Mouse (Mus musculus) stomach, embryonic 14.5 days (tissue): ENCODE results near the gene Psmb4. TPM values are rescaled to one million over a fixed set of nuclear protein-coding genes. Genes with fewer than 3 reads are reported as not detected.
"Not testable (repeated sequence)": the region's sequence is repeated elsewhere in the genome, so short reads cannot be mapped to it uniquely, and the experiment has no call there.

Source experiments
- ATAC-seq: fragments of 200-750 bp; cut with Nextera tagmentation; 2 replicates; pipeline ENCODE4 v1.8.0; 2017; ENCODE audit warnings: low read depth, moderate TSS enrichment; ENCODE audit not compliant: insufficient number of reproducible peaks, insufficient read depth, low FRiP score
- H3K27ac ChIP-seq: fragments of 300-500 bp; sonication (generic); 2 replicates; pipeline ENCODE4 v1.5.1; 2014; ENCODE audit warnings: mild to moderate bottlenecking, low read length, moderate library complexity, mixed read lengths
- H3K27me3 ChIP-seq: fragments of 300-500 bp; sonication (generic); 2 replicates; pipeline ENCODE4 v1.6.1; 2014; ENCODE audit warnings: low read length, control low read depth, mixed read lengths; ENCODE audit not compliant: control insufficient read depth, insufficient read depth
- H3K36me3 ChIP-seq: fragments of 300-500 bp; sonication (generic); 2 replicates; pipeline ENCODE4 v1.6.1; 2014; ENCODE audit warnings: mild to moderate bottlenecking, control low read depth, low read length, moderate library complexity, mixed read lengths; ENCODE audit not compliant: control insufficient read depth, insufficient read depth
- H3K4me1 ChIP-seq: fragments of 300-500 bp; sonication (generic); 2 replicates; pipeline ENCODE4 v1.6.1; 2014; ENCODE audit warnings: low read length, control low read depth, mixed read lengths; ENCODE audit not compliant: control insufficient read depth, insufficient read depth
- H3K4me2 ChIP-seq: fragments of 300-500 bp; sonication (generic); replicated peaks from 2 replicates; pipeline ENCODE4 v1.6.1; 2014; ENCODE audit warnings: low read depth, low read length, control low read depth
- H3K4me3 ChIP-seq: fragments of 300-500 bp; sonication (generic); 2 replicates; pipeline ENCODE4 v1.5.1; 2014; ENCODE audit warnings: low read depth, low read length, control low read depth
- H3K9ac ChIP-seq: fragments of 300-500 bp; sonication (generic); replicated peaks from 2 replicates; pipeline ENCODE4 v1.6.1; 2014; ENCODE audit warnings: low read depth, mild to moderate bottlenecking, control low read depth, low read length, moderate library complexity, mixed read lengths
- H3K9me3 ChIP-seq: fragments of 300-500 bp; sonication (generic); 2 replicates; pipeline ENCODE4 v1.6.1; 2016; ENCODE audit warnings: low read depth, low read length, control low read depth; ENCODE audit not compliant: control insufficient read depth
- WGBS: fragments of 180-500 bp; shearing (Covaris S2); extraction: QIAGEN DNeasy Blood & Tissue Kit; methylation state at CpG from one replicate; pipeline ENCODE4 v1.1.7; 2014; 5-methylcytosine and 5-hydroxymethylcytosine counted together
- polyA plus RNA-seq: library from polyadenylated mRNA; unstranded; fragments of >200 nt; fragmentation: Nextera tagmentation; extraction: Ambion mirVana; gene quantifications from 2 replicates; pipeline ENCODE4 v1.2.1, GENCODE M21; 2014

Psmb4 gene
- polyA plus RNA-seq, 1 experiment from 2014 or later: 334 TPM

DNA sequence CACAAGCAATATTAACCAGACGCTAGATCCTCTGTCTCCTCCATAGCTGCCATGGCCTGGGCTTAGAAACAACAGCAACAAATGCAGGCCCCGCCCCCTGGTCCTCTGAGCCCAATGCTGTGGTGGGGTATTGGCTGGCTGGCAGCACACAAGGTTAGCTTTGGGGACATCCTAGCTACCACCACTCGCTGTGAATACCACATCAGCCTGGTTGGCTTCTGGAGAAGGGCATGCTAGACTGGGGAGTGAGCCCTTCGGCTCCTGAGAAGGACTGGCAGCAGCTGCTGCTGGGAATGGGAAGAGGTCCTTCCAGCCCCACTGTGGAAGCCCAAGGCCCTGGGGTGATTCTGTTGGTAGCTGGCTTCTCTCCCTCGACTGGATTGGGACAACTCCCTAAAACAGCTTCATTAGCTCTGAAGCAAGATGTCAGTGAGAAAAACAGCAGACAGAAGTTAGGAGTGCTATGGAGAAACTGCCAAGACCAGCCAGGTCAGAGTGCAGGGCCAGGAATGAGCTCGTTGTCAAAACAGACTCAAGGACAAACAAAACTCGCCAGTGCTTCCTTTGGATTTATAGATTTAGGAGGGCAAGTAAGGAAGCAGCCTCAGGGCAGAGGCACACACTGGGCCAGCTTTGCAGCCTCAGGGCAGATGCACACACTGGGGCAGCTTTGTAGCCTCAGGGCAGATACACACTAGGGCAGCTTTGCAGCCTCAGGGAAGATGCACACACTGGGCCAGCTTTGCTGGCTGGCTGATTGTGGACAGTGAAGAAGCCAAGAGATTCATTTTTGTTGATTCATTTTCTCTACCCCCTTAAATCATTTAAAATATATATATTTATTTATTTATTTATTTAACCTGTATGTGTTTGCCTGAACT lies 43.9 kb upstream of the Psmb4 start:
- not testable (repeated sequence) for H3K9me3 ChIP-seq, ATAC-seq, H3K4me3 ChIP-seq, H3K4me1 ChIP-seq, H3K9ac ChIP-seq, H3K36me3 ChIP-seq, H3K4me2 ChIP-seq, H3K27me3 ChIP-seq
- WGBS: 43% methylated on average over 7 of the region's 7 CpGs
- peak overlapping the region; percentile 58; the same call in 1 of the 2 replicates for H3K27ac ChIP-seq

- H3K9me3 ChIP-seq, H3K4me1 ChIP-seq, H3K27ac ChIP-seq, H3K9ac ChIP-seq, H3K4me3 ChIP-seq, H3K36me3 ChIP-seq, H3K27me3 ChIP-seq, H3K4me2 ChIP-seq, ATAC-seq: not testable (repeated sequence)
- WGBS: 90% methylated on average over 3 of the region's 4 CpGs
Measured at GRCm38 (mm10) chr3:94928979-94929378, 42.2 kb upstream of the Psmb4 start.

- not testable (repeated sequence) for H3K9ac ChIP-seq, H3K27me3 ChIP-seq, H3K9me3 ChIP-seq, H3K4me2 ChIP-seq, H3K27ac ChIP-seq, H3K4me3 ChIP-seq, H3K4me1 ChIP-seq, H3K36me3 ChIP-seq
- ATAC-seq: 0 out of 2 replicates have a peak, but pooled peaks have one; percentile 48
- 48% methylated on average over 4 of the region's 4 CpGs for WGBS
Measured at GRCm38 (mm10) chr3:94926301-94926736, 39.6 kb upstream of the Psmb4 start.

DNA sequence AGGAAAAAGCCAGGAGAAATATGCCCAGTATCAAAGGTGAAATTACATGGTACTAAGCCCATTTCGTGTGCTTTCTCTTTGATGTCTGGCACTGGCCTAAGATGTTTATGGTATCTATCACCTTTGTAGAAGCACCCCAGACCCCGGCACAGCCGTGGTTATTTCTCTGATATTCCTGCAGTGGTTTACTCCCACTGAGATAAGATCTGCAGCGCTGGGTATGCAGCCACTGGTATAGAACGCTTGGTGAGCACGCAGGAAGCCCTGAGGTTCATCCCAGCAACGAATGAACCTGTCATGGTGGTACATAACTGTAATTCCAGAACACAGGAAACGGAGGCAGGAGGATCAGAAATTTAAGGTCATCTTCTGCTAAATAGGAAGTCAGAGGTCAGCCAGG lies 37.9 kb upstream of the Psmb4 start:
- no peak overlapping the region for H3K27ac ChIP-seq
- H3K36me3 ChIP-seq: no peaks in the 10 kb centered on the region
- no peak overlapping the region for H3K9ac ChIP-seq
- H3K4me2 ChIP-seq: no peak overlapping the region
- H3K9me3 ChIP-seq: no peaks in the 10 kb centered on the region
- no peak for ATAC-seq
- 32% methylated on average over 8 of the region's 8 CpGs for WGBS
- H3K4me3 ChIP-seq: no peak overlapping the region
- no peaks in the 10 kb centered on the region for H3K4me1 ChIP-seq
- no peaks in the 10 kb centered on the region for H3K27me3 ChIP-seq

GRCm38 (mm10) chr3:94922333-94922732 lies 35.6 kb upstream of the Psmb4 start:
- WGBS: 34% methylated on average over 3 of the region's 3 CpGs
- Histone ChIP-seq H3K9ac (no peak overlapping the region), H3K9me3 (no peaks in the 10 kb centered on the region), H3K27ac (no peak overlapping the region), H3K4me2 (no peak overlapping the region), H3K36me3 (no peaks in the 10 kb centered on the region), H3K4me1 (no peaks in the 10 kb centered on the region; the same call in 1 of the 2 replicates), H3K4me3 (no peak overlapping the region), H3K27me3 (no peaks in the 10 kb centered on the region)
- no peak for ATAC-seq

GRCm38 (mm10) chr3:94921104-94921503 lies 34.3 kb upstream of the Psmb4 start:
- Histone ChIP-seq H3K27me3 (no peaks in the 10 kb centered on the region), H3K4me2 (no peak overlapping the region), H3K4me1 (no peaks in the 10 kb centered on the region; the same call in 1 of the 2 replicates), H3K36me3 (no peaks in the 10 kb centered on the region), H3K9ac (no peak overlapping the region), H3K4me3 (no peak overlapping the region), H3K27ac (no peak overlapping the region), H3K9me3 (no peaks in the 10 kb centered on the region)
- no peak for ATAC-seq
- WGBS: 41% methylated on average over 3 of the region's 3 CpGs

DNA sequence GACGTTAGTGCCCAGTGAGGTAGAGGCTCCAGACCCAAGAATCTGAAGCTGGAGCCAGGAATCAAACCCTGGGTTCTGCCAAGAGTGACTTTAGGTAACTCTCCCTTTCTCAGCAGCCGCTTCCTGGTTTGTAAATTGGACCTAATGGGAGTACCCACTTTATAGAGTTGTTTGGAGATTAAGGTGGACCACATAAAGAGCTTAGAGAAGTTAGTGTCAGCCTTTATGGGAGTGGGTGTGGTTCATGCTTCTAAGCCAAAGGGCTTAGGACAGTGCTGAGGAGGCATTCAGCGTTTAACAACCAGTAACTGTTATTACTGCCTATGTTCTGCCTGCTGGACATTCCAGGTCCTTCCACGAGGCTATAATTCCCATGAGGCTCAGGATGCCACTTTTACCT lies 32.1 kb upstream of the Psmb4 start:
- H3K4me2 ChIP-seq: no peak overlapping the region
- H3K27ac ChIP-seq: no peak overlapping the region
- no peak overlapping the region for H3K9ac ChIP-seq
- no peaks in the 10 kb centered on the region; the same call in 1 of the 2 replicates for H3K4me1 ChIP-seq
- H3K4me3 ChIP-seq: no peak overlapping the region
- 85% methylated on average over 4 of the region's 4 CpGs for WGBS
- no peaks in the 10 kb centered on the region for H3K27me3 ChIP-seq
- no peak for ATAC-seq
- H3K36me3 ChIP-seq: no peaks in the 10 kb centered on the region
- H3K9me3 ChIP-seq: no peaks in the 10 kb centered on the region

- Histone ChIP-seq H3K36me3 (no peaks in the 10 kb centered on the region), H3K4me2 (no peak overlapping the region), H3K27ac (no peak overlapping the region; the same call in 1 of the 2 replicates), H3K4me3 (no peak overlapping the region), H3K9ac (no peak overlapping the region), H3K27me3 (no peaks in the 10 kb centered on the region), H3K4me1 (no peaks in the 10 kb centered on the region; the same call in 1 of the 2 replicates), H3K9me3 (no peaks in the 10 kb centered on the region)
- peak; percentile 67 for ATAC-seq
- WGBS: 52% methylated on average over 14 of the region's 14 CpGs
Measured at GRCm38 (mm10) chr3:94917816-94918361, 31.1 kb upstream of the Psmb4 start.
